Mouse (Mus musculus) layer of hippocampus, adult 9-11 months (tissue): ENCODE data around the gene Ghrl.
"Not testable (repeated sequence)": the region's sequence is repeated elsewhere in the genome, so short reads cannot be mapped to it uniquely, and the experiment has no call there.

Source experiments
- DNase-seq: peaks from one replicate; pipeline ENCODE4 v3.0.0; 2022

Ghrl gene

DNA sequence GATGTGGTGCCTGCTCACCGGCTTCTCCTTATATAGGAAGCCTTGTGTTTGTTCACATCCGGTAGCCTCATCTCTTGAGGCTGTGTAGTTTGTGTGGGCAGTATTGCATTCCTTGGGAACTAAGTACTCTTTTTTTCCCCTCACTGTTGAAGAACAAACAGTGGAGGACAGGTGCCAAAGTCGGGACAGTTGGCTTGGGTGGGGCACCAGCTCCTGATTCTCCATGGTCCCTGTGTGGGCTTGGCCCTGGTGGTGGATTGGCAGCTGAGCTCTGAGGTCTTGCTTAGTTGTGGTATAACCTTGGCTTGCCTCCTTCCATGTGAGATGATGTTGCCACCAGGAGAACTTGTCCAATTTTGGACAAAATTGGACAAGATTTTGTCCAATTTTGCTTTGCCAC is at the start of gene Ghrl:
TSS of gene Ghrl (minus strand) at position 3 of the 400 bp plus-strand sequence.
- no peak for DNase-seq

GRCm38 (mm10) chr6:113768804-113769203 is 49.1 kb upstream of the Ghrl start:
- no peak for DNase-seq

DNA sequence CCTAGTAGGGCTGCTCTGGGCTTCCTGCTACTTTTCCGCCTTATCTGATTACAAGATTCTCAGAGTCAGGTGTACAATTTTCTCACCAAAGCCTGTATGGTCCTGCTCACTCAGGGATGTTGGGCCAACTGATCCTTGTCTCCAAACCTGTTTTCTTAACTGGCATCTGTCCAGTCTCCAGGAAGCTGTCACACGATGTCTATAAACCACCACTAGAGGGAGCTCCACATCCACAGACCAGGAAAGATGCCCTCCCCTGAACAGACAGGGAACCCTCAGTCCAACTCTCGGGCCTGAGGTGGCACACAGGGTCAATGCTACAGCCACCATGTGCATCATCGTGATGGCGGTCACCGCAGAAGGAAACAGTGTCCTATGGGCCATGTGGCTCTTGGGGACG is 42.0 kb upstream of the Ghrl start:
- no peak for DNase-seq

- no peak for DNase-seq
Observed at GRCm38 (mm10) chr6:113749119-113749685, 29.5 kb upstream of the Ghrl start.

- DNase-seq, result no peak
Observed at GRCm38 (mm10) chr6:113748351-113748750, 28.7 kb upstream of the Ghrl start.

GRCm38 (mm10) chr6:113747284-113747683 is 27.6 kb upstream of the Ghrl start:
- DNase-seq, result no peak

DNA sequence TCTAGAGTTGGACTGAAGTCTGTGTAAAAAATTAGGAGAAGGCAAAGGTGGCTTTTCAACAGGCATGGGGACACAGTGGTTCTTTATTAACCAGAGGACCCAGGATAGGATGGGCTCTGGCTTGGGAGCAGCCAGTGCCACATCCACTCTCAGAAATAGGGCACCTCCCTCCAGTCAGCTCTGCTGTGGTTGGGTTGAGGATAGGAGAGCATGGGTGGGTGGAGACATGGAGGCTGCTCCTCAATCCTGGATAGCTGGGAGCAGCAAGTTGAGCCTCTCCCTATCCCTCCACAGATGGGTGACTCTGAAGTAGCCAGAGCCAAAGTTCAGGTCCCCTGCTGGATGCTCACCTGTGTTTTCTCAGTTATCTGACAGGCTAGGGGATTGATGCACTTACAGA is 25.4 kb upstream of the Ghrl start:
- no peak for DNase-seq

DNA sequence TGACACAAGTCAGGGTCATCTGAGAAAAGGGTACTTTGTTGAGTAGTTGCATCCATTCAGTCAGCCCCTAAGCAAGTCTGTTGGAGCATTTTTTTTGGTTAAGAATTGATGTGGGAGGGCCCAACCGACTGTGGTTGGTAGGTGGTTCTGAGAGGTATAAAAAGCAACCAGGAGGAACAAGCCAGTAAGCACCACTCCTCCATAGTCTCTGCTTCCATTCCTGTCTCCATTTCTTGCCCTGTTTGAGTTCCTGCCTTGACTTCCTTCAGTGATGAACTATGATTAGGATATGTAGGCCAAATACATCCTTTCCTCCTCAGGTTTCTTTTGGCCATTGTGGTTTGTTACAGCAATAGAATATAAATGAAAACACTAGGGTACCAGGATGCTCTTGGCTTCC is 23.4 kb upstream of the Ghrl start:
- no peak for DNase-seq

- DNase-seq, result no peak
Observed at GRCm38 (mm10) chr6:113742321-113742720, 22.6 kb upstream of the Ghrl start.

- DNase-seq, result peak; percentile 57
Observed at GRCm38 (mm10) chr6:113741425-113741824, 21.7 kb upstream of the Ghrl start.

DNA sequence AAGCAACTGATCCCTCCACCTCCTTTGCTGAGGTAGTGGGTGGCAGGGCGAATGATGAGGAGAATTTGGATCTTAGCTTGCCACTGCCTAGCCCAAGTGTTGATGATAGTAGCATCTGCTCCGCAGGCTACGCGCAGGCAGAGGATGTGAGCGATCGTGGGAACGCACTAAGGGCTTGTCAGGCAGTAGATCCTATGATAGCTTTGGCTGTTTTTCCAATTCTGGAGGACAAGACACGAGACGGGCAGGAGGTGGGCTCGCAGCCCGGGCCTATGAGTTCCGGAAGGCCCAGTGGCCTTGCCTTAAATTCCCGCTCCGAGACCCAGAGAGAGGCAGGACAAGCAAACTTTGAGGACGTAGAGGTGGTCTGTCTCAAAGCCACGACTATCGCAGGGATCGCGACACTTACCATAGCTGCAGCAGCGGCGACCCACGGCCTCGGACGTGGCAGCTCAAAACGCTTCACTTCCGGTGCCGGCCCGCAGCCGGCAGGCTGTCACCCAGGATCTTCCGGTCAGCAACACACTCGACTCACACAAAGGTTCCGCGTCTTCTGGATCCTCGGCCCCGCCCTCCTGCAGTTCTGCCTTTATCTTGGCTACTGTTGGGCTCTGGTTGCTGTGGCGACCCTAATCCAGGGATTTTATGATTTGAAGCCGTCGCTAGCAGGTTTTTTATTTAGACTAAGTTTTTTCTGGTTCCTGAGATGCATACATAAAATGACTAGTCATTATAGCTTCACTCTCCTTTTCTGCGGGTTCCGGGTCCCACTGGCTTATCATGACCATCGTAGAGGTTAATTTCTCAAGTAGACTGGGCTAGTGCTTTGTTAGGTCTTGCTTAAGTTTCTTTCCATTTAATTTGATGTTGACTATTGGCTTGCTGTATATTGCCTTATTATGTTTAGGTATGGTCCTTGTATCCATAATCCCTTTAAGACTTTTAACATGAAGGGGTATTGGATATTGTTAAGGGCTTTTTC is 20.8 kb upstream of the Ghrl start, which contains the start of gene Sec13:
TSS of gene Sec13 (minus strand) at position 508 of the 982 bp plus-strand sequence.
- peak; percentile 77 for DNase-seq

DNA sequence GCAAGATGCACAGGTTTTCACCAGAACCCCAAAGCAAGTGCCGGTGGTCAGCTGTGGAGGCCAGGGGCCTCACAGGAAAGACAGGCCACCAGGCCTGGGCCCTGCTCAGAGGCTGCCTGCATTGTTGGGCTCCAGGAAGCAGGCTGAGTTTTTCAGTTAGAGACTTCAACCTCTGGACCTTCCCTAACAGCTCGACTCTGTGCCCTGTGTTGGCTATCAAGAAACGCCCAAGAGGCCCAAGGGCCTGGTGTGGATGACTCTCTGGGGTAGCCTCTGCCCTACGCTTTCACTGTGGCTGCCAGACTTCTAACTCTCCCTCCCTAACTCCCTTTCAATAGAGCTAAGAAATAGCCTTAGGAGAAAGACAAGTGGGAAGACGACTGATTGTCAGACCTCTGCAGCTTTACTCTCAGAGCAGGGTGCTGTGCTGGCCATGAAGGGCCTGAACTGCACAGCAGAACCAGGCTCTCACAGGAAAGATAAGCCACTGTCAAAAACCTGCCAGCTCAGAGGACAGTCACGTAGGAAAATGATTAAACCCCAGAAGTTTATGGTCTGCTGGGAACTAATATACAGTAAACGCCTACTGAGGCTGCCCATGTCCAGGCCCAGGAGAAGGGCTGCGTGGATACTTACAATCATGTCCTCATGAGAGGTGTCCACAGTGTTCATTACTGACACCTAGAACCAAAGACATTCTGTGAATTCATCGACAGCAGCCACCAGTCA is 17.8 kb upstream of the Ghrl start:
- DNase-seq, result no peak

- no peak for DNase-seq
Observed at GRCm38 (mm10) chr6:113731296-113731695, 11.6 kb upstream of the Ghrl start.

- no peak for DNase-seq
Observed at GRCm38 (mm10) chr6:113728181-113728580, 8.5 kb upstream of the Ghrl start.

GRCm38 (mm10) chr6:113721061-113721460 is 1.4 kb upstream of the Ghrl start:
- DNase-seq, result no peak

DNA sequence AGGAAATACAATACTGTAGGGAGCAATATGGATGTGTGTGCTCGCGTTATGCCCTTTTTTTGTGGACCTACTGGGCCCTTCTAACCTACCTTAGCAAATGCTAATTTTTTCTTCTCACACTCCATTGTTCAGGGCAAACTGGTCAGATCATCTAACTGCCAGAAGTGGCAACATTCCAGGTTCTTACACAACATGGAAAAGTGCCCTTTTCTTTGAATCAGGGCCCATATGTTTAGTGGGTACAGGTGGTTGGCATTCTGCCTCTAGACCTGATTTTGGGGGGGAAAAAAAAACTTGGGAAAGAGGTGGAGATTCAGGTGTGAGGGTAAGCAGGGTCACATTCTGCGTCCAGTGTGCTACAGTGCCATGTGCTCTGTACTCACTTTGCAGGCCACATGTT is 2.1 kb downstream of the Ghrl start:
- no peak for DNase-seq

DNA sequence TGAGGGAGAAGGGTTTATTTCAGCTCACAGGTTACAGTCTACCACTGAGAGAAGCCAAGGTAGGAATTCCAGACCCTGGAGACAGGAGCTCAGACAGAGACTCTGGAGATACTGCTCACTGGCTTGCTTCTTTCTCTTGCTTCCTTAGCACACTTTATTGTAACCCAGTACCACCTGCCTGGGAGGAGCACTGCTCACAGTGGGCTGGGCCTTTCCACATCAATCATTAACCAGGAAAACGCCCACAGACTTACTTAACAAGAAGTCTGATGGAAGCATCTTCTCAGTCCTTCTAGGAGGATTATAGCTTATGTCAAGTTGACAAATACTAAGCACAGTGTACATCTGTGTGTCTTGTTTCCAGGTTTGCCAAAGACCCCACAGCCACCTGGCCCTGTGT is 4.9 kb downstream of the Ghrl start:
- no peak for DNase-seq

DNA sequence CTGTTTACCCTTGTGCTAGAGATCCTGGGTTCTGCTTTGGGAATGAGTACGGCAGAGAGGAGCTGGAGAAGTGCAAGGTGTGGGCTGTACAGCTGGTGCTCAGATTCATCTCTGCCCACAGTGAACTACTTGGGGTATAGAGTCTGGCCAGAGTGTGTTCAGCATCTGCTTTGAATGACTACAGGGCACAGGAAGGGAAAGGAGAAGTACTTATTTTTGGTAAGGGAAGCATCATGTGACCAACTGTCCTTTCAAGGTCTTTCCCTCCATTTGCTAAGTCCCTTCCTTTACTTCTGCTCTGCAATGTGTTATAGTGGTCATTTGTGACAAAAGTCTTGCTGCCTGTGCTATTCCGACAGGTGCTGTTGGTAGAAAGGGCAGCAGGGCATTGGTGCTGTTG is 5.4 kb downstream of the Ghrl start:
- peak; percentile 30 for DNase-seq

DNA sequence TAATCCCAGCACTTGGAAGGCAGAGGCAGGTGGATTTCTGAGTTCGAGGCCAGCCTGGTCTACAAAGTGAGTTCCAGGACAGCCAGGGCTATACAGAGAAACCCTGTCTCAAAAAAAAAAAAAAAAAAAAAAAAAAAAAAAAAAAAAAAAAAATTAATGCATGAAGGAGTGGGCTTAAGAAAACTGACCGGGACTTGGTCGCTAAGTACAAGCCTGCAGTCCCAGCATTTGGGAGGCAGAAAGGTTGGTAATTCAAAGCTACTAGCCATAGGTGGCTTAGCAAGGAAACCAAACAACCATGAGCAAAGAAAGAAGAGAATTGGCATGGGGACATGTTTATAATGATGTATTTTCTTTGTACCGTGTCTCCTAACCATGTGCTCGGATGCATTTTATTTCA is 6.3 kb downstream of the Ghrl start:
- DNase-seq, result not testable (repeated sequence)

DNA sequence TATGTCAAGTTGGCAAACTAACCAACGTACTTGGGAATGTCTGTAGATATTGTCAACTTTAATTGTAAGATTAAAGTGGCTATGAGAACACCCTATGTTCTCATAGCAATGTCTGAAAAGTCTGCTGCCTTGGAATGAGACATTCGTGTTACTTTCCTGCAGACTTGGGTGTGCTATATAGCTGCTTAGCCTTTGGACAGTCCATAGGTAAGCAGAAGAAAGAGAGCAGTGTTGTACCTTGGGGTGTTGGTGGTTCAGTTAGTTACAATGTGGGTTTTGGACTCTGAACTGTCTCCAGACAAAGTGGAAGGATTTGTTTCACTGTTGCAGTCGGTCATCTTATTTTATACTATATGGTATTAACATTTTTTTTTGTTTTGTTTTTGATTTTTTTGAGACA is 7.0 kb downstream of the Ghrl start:
- DNase-seq, result no peak

- no peak for DNase-seq
Observed at GRCm38 (mm10) chr6:113697222-113698205, 22.2 kb downstream of the Ghrl start.

DNA sequence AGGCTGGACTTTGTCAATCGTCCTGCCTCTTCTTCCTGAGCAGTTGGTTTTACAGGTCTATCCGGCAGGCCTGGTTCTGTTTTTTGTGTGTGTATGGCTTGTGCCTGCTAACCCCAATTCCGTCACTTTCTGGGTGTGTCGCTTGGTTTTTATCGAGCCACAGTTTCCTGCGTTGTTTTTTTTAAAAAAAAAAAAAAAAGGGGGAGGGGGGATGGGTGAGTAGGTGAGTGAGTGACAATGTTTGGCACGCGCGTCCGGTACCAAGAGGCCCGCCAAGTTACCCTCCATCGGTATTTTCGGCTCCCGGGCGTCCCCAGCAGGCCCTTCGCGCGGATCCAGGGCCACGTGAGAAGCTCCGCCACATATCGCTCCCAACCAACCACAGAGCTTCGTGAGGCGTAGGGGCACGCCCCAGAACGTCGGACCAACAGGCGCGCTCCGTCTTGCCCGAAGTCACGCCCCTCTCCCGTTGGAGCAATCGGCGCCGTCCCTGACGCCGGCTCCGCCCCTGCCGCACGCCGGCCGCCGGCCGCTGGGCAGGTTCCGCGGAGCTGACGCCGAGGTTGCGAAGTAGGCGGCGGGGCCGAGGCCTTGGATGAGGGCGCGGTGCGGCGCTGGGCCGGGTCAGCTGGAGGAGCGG is 23.0 kb downstream of the Ghrl start, which contains the start of gene Tatdn2:
TSS of gene Tatdn2 (plus strand) at position 469 of the 640 bp plus-strand sequence.
- DNase-seq, result peak; percentile 98
